Mouse (Mus musculus) adrenal gland, adult 2 months (tissue): ENCODE measurements at regions not wholly inside any gene's neighbourhood (a gene's known extent, or its start where the extent isn't known, plus 50 kb on each side); places are given as distances from the start of the nearest gene placed in this dataset.
A peak's percentile ranks its signal among the peaks of the same experiment; 100 is the strongest.

Experiments used
- DNase-seq: peaks from one replicate; pipeline ENCODE4 v3.0.0; 2021

- DNase-seq: peak; percentile 56
Observed at GRCm38 (mm10) chr2:95232135-95232772, 794.3 kb upstream of the Api5 start.

- no peak for DNase-seq
Observed at GRCm38 (mm10) chr2:95231739-95232134, 793.8 kb upstream of the Api5 start.

GRCm38 (mm10) chr2:95229386-95229785 is 791.5 kb upstream of the Api5 start:
- DNase-seq: peak; percentile 52

- no peak for DNase-seq
Observed at GRCm38 (mm10) chr2:95210216-95210941, 772.4 kb upstream of the Api5 start.
